Mouse (Mus musculus): ENCODE data around the gene Gm5725.
"Not testable (repeated sequence)": the region's sequence is repeated elsewhere in the genome, so short reads cannot be mapped to it uniquely, and the experiment has no call there.

Gene Gm5725

DNA sequence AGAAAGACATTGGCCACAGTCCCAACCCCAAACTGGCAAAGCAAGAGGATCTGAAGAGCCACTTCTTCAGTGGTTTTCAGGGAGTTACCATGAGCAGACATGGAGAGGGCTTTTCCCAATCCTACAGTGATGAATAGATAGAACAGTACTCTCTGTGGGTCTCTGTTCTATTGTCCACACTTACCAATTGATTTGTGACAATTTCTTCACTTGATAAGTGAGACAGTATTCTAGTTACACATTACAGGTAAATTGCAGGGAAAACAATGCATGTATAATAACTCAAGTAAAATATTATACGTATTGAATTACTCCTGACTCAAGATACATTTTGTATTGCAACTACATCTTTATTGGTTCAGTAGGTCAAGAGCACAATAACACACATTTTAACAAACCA, at the start of gene Gm5725:
Gene Gm5725, minus strand, starts transcription at position 101 of the 400 bp plus-strand sequence.
- in situ Hi-C loops (cut with MboI; ENCODE audit: low pct_unique_long_range_greater_than_20kb in 1 of 2, low sequenced_read_pairs in 2 of 2, unreplicated experiment in 1 of 2): not testable (repeated sequence)

- in situ Hi-C loops (cut with MboI; ENCODE audit: low pct_unique_long_range_greater_than_20kb in 1 of 2, low sequenced_read_pairs in 2 of 2, unreplicated experiment in 1 of 2): not testable (repeated sequence)
Measured at GRCm38 (mm10) chr7:21832051-21832450, 12.0 kb downstream of the Gm5725 start, which contains the start of gene Vmn1r135. TSS of gene Vmn1r135 (plus strand) at chr7:21832351.

- in situ Hi-C loops (cut with MboI; ENCODE audit: low pct_unique_long_range_greater_than_20kb in 1 of 2, low sequenced_read_pairs in 2 of 2, unreplicated experiment in 1 of 2): not testable (repeated sequence)
Measured at GRCm38 (mm10) chr7:21796628-21797027, 47.4 kb downstream of the Gm5725 start, which contains the start of gene Gm4177. TSS of gene Gm4177 (minus strand) at chr7:21796728.
